Mouse (Mus musculus): ENCODE measurements at regions not wholly inside any gene's neighbourhood (a gene's known extent, or its start where the extent isn't known, plus 50 kb on each side); places are given as distances from the start of the nearest gene placed in this dataset.

- no peak for ATAC-seq (ENCODE audit: low TSS enrichment)
Observed at GRCm38 (mm10) chr13:48717036-48717435, 54.2 kb downstream of the Barx1 start.

- ATAC-seq (ENCODE audit: low TSS enrichment), result no peak
Observed at GRCm38 (mm10) chr13:48717451-48717850, 54.7 kb downstream of the Barx1 start.

GRCm38 (mm10) chr13:48723676-48724075 lies 60.9 kb downstream of the Barx1 start:
- ATAC-seq (ENCODE audit: low TSS enrichment), result no peak

- peak; percentile 84 for ATAC-seq (ENCODE audit: low TSS enrichment)
Observed at GRCm38 (mm10) chr13:48726430-48726829, 63.6 kb downstream of the Barx1 start.

GRCm38 (mm10) chr13:48731046-48731996 lies 68.5 kb downstream of the Barx1 start:
- no peak for ATAC-seq (ENCODE audit: low TSS enrichment)

- ATAC-seq (ENCODE audit: low TSS enrichment), result no peak
Observed at GRCm38 (mm10) chr13:48732168-48732841, 69.5 kb downstream of the Barx1 start.

- ATAC-seq (ENCODE audit: low TSS enrichment), result no peak
Observed at GRCm38 (mm10) chr13:48734985-48735384, 72.2 kb downstream of the Barx1 start.

- no peak for ATAC-seq (ENCODE audit: low TSS enrichment)
Observed at GRCm38 (mm10) chr13:48745566-48745965, 82.8 kb downstream of the Barx1 start.

GRCm38 (mm10) chr13:48746301-48746700 lies 83.5 kb downstream of the Barx1 start:
- no peak for ATAC-seq (ENCODE audit: low TSS enrichment)

Measured in frontal cortex, adult (tissue).